Mouse (Mus musculus) intestine, embryonic 16.5 days (tissue): ENCODE data around the gene Ifrd2. TPM values are rescaled to one million over a fixed set of nuclear protein-coding genes. Genes with fewer than 3 reads are reported as not detected.

Experiments used
- ATAC-seq: fragments of 200-750 bp; cut with Nextera tagmentation; 2 replicates; pipeline ENCODE4 v1.8.0; 2017; ENCODE audit warnings: moderate TSS enrichment, moderate library complexity
- H3K27ac ChIP-seq: fragments of 300-500 bp; sonication (generic); 2 replicates; pipeline ENCODE4 v1.5.1; 2014; ENCODE audit warnings: mild to moderate bottlenecking, low read length
- H3K27me3 ChIP-seq: fragments of 300-500 bp; sonication (generic); replicated peaks from 2 replicates; pipeline ENCODE4 v1.6.1; 2014; ENCODE audit warnings: low read length, control low read depth, mixed read lengths; ENCODE audit not compliant: control insufficient read depth, insufficient read depth
- H3K36me3 ChIP-seq: fragments of 300-500 bp; sonication (generic); 2 replicates; pipeline ENCODE4 v1.6.1; 2014; ENCODE audit warnings: low read length, control low read depth; ENCODE audit not compliant: control insufficient read depth, insufficient read depth
- H3K4me1 ChIP-seq: fragments of 300-500 bp; sonication (generic); 2 replicates; pipeline ENCODE4 v1.6.1; 2014; ENCODE audit warnings: low read length, control low read depth, mixed read lengths; ENCODE audit not compliant: control insufficient read depth, insufficient read depth
- H3K4me2 ChIP-seq: fragments of 300-500 bp; sonication (generic); 2 replicates; pipeline ENCODE4 v1.6.1; 2014; ENCODE audit warnings: low read depth, low read length, control low read depth
- H3K4me3 ChIP-seq: fragments of 300-500 bp; sonication (generic); 2 replicates; pipeline ENCODE4 v1.5.1; 2014; ENCODE audit warnings: mild to moderate bottlenecking, low read length
- H3K9ac ChIP-seq: fragments of 300-500 bp; sonication (generic); 2 replicates; pipeline ENCODE4 v1.6.1; 2014; ENCODE audit warnings: low read depth, low read length
- H3K9me3 ChIP-seq: fragments of 300-500 bp; sonication (generic); 2 replicates; pipeline ENCODE4 v1.6.1; 2016; ENCODE audit warnings: low read length, control low read depth; ENCODE audit not compliant: control insufficient read depth
- WGBS: fragments of 180-500 bp; shearing (Covaris S2); extraction: QIAGEN DNeasy Blood & Tissue Kit; methylation state at CpG from one replicate; pipeline ENCODE4 v1.1.7; 2014; 5-methylcytosine and 5-hydroxymethylcytosine counted together
- polyA plus RNA-seq: library from polyadenylated mRNA; unstranded; fragments of >200 nt; fragmentation: Nextera tagmentation; extraction: Ambion mirVana; gene quantifications from 2 replicates; pipeline ENCODE4 v1.2.1, GENCODE M21; 2015

The Ifrd2 gene
- polyA plus RNA-seq, 1 experiment from 2014 or later = 89.6 TPM

DNA sequence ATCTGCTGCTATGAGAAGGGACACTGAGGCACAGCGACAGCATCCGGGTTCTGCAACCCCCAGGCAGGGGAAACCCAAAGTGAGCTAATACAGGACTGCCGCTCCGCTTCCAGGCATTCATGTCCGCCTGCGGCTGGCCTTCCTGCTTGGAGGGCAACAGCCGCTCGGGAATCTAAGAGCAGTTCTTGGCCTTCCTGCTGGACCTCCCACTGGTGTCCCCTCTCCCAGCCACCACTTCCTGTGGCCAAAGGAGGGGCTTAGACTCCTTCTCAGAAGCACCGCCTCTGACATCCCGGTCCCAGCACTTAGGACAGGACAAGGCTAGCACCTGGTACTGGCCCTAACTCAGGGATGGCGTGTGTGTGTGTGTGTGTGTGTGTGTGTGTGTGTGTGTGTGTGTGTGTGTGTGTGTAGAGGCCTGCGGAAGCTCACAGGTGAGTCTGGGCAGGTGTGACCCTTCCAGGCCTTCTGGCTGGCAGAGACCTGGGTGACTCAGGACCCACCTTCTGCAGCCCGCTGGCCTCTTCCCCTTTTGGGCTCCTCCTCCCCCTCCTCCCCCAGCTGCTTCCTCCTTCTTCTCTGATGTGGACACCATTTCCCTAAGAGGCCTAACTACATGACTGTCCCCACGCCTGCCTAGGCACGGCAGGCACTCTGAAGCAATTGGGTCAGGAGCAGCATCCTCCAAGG is 41.4 kb downstream of the Ifrd2 start:
- Histone ChIP-seq H3K4me3 (no peak overlapping the region), H3K4me1 (peaks cover 85% of the 10 kb centered on the region), H3K9ac (peak overlapping the region; percentile 57; the same call in 1 of the 2 replicates), H3K9me3 (no peaks in the 10 kb centered on the region), H3K36me3 (peaks cover 8% of the 10 kb centered on the region; the same call in 1 of the 2 replicates), H3K27me3 (no peaks in the 10 kb centered on the region), H3K27ac (peak overlapping the region; percentile 84), H3K4me2 (peak overlapping the region; percentile 39)
- ATAC-seq = peak; percentile 11; the same call in 1 of the 2 replicates
- 48% methylated on average over 14 of the region's 15 CpGs for WGBS

DNA sequence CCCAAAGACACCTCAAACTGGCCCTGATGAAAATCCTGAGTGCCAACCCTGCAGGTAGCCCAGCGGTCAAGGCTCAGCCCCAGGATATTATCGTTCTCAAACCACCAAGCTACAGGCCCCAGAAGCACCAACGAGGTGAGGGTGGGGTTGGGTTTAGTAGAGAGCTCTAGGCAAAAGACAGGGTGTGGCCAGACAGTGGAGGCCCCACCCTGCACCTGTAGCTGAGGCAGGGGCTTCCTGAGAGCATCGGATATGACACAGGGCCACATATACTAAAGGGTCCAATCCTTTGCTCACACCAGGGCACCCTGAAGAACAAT is 41.9 kb downstream of the Ifrd2 start:
- Histone ChIP-seq H3K4me1 (peaks cover 83% of the 10 kb centered on the region), H3K27ac (peak overlapping the region; percentile 84), H3K9me3 (no peaks in the 10 kb centered on the region), H3K9ac (0 out of 2 replicates have a peak overlapping the region, but pooled peaks have one; percentile 57), H3K36me3 (peaks cover 8% of the 10 kb centered on the region; the same call in 1 of the 2 replicates), H3K27me3 (no peaks in the 10 kb centered on the region), H3K4me3 (no peak overlapping the region), H3K4me2 (peak overlapping the region; percentile 39)
- ATAC-seq = no peak
- 19% methylated on average over 4 of the region's 4 CpGs for WGBS

DNA sequence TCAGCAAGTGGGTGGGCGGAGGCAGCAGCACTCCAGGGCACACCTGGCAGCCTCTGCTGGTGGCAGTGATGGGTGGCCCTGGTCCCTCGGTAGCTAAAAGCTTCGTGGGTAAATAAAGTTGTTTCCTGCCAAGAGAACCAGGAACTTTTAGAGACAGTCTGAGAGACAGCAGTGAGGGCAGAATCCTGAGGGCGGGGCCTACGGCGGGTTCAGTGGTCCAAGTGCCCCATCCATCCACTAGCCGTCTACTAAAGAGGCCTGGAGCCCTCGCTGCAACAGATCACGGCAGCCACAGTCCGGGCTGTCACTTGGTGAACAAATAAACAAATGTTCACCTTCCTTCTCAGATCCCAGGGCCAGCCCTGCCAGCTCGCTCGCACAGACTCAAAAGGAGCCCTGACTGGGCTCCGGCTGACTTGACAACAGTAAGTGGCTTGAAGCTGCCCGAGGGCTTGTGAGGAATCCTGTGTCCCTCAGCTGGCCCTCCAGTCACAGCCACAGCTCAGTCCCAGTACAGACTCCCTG is 42.5 kb downstream of the Ifrd2 start:
- 26% methylated on average over 14 of the region's 14 CpGs for WGBS

DNA sequence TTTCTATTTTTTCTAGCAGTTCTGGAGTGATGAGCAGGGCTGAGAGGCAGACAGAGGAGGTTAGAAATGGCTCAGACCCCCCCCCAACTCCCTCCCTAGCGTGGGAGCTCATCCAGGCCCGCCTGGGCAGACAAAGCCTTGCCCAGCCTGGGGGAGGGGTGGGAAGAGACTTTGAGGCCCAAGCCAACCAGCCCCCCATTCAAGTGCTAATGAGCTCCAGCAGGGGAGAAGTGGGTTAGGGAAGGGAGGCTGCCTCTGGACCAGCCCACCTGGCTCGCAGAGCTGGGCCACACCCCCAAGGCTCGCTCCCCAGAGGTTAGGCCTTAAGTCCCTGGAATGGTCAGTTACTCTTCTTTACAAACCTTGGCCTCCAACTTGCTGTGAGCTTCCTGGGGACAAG is 43.1 kb downstream of the Ifrd2 start:
- peaks cover 71% of the 10 kb centered on the region for H3K4me1 ChIP-seq
- peak overlapping the region; percentile 34; the same call in 1 of the 2 replicates for H3K4me2 ChIP-seq
- H3K27me3 ChIP-seq = no peaks in the 10 kb centered on the region
- peak overlapping the region; percentile 57 for H3K9ac ChIP-seq
- 19% methylated on average over 4 of the region's 4 CpGs for WGBS
- 0 out of 2 replicates have a peak, but pooled peaks cover 1% of the 10 kb centered on the region for H3K36me3 ChIP-seq
- H3K27ac ChIP-seq = peak overlapping the region; percentile 84
- H3K4me3 ChIP-seq = no peak overlapping the region
- no peaks in the 10 kb centered on the region for H3K9me3 ChIP-seq
- no peak for ATAC-seq

More for the DNA sequence above, 42.5 kb downstream of the Ifrd2 start:
- Histone ChIP-seq H3K4me2 (peak overlapping the region; percentile 34), H3K4me3 (no peak overlapping the region), H3K9me3 (no peaks in the 10 kb centered on the region), H3K27me3 (no peaks in the 10 kb centered on the region), H3K36me3 (peaks cover 7% of the 10 kb centered on the region; the same call in 1 of the 2 replicates), H3K4me1 (peaks cover 77% of the 10 kb centered on the region), H3K27ac (peak overlapping the region; percentile 84), H3K9ac (peak overlapping the region; percentile 57)
- no peak for ATAC-seq

DNA sequence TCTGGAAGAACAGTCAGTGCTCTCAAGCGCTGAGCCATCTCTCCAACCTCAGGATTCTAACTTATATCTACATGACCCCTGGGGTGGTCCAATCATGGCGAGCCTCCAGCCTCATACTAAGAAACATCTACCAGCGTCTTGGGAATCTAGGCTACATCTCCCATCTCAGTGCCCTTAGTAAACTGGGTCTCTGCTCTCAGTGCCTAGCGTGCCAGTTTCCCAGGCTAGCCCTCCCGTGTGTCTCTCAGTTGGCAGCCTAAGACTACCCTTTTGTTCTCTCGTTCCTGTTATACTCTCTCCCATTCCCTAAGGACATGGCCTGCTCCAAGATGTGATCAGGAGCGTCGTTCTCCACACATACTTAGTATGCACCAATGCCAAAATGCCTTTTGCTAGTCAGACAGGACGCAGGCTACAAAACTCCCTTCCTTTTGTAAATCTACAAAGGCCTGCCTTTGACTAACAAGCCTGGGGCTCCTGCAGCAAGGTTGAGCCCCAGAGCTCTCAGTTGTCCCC is 43.9 kb downstream of the Ifrd2 start:
- Histone ChIP-seq H3K4me2 (no peak overlapping the region), H3K27me3 (no peaks in the 10 kb centered on the region), H3K4me3 (no peak overlapping the region), H3K27ac (peak overlapping the region; percentile 84; the same call in 1 of the 2 replicates), H3K9ac (peak overlapping the region; percentile 90; the same call in 1 of the 2 replicates), H3K36me3 (no peaks in the 10 kb centered on the region), H3K4me1 (peaks cover 72% of the 10 kb centered on the region), H3K9me3 (no peaks in the 10 kb centered on the region)
- ATAC-seq = no peak
- 67% methylated on average over 9 of the region's 9 CpGs for WGBS

DNA sequence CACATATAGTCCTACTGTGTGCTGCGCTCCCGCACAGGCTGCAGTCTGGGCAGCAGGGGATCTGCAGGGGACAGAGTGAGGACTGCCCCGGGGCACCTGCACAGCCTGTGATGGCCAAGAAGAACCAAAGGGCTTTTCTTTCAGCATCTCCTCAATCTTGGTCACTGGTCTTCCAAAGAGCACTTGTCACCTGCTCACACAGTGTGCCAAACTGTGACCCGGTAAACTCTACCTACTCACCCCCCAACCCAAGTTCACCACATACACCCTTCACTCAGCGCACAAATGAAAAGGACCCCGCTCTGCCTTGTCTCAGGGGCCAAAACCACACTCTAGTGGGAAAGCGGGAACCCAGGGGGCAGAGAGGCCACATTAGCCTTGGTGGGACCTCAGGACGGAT is 44.4 kb downstream of the Ifrd2 start:
- Histone ChIP-seq H3K9me3 (no peaks in the 10 kb centered on the region), H3K27me3 (no peaks in the 10 kb centered on the region), H3K27ac (0 out of 2 replicates have a peak overlapping the region, but pooled peaks have one; percentile 84), H3K4me3 (peak overlapping the region; percentile 84; the same call in 1 of the 2 replicates), H3K4me2 (no peak overlapping the region), H3K36me3 (no peaks in the 10 kb centered on the region), H3K9ac (peak overlapping the region; percentile 90), H3K4me1 (peaks cover 69% of the 10 kb centered on the region)
- no peak for ATAC-seq
- 89% methylated on average over 8 of the region's 8 CpGs for WGBS

DNA sequence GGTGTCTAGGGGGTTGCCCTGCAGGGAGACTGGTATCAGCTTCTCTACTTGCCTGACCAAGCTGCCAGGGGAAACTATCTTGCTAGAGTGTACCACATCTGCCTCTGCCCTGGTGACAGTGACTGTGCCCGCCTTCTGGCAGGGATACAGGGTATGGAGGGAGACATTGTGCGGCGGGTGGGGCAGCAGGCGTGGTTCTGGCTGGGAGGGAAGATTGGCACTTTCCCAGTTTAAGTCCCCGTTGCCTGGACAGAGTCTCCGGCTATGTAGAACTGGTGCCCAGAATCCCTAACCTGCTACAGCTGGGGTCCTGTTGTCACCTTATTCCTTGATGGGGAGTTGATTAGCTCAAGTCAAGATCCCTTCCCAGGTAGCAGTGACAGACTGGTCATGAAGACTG is 45.0 kb downstream of the Ifrd2 start:
- no peaks in the 10 kb centered on the region for H3K27me3 ChIP-seq
- H3K4me1 ChIP-seq = peaks cover 64% of the 10 kb centered on the region
- 58% methylated on average over 6 of the region's 6 CpGs for WGBS
- H3K4me3 ChIP-seq = peak overlapping the region; percentile 84
- H3K9ac ChIP-seq = peak overlapping the region; percentile 90
- H3K27ac ChIP-seq = peak overlapping the region; percentile 25
- H3K36me3 ChIP-seq = no peaks in the 10 kb centered on the region
- peak overlapping the region; percentile 97 for H3K4me2 ChIP-seq
- no peaks in the 10 kb centered on the region for H3K9me3 ChIP-seq
- no peak for ATAC-seq

DNA sequence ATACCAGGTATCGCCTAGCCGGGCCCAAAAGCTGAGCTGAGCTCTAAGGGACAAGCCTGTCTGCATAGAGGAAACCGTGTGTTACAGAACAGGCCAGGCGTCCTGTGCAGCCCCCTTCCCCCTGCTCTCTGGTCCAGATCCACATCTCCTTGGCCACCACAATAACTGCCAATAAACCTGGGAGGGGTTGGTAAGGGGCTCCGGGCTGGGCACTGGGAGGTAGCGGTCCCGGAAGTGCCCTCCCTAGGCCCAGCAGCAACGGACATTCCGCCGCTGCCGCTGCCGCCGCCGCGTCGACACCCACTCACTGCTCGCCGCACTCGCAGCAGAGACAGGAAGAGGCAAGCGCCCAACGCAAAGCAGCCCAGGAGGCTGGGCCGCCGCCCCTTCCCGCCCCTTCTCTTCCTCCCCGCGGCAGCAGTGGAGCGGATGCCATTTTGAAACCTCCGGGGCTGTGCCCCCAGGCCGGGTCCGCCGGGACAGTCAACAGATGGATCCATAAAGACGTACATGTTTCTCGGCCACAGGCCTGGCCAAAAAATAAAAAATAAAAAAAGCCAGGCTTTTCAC is 45.7 kb downstream of the Ifrd2 start:
- peak overlapping the region; percentile 84 for H3K4me3 ChIP-seq
- peak overlapping the region; percentile 97 for H3K4me2 ChIP-seq
- H3K9me3 ChIP-seq = no peaks in the 10 kb centered on the region
- peak overlapping the region; percentile 91 for H3K27ac ChIP-seq
- no peaks in the 10 kb centered on the region for H3K36me3 ChIP-seq
- WGBS = 1% methylated on average over 33 of the region's 33 CpGs
- peaks cover 57% of the 10 kb centered on the region for H3K4me1 ChIP-seq
- ATAC-seq = peak; percentile 47
- no peaks in the 10 kb centered on the region for H3K27me3 ChIP-seq
- H3K9ac ChIP-seq = peak overlapping the region; percentile 90

DNA sequence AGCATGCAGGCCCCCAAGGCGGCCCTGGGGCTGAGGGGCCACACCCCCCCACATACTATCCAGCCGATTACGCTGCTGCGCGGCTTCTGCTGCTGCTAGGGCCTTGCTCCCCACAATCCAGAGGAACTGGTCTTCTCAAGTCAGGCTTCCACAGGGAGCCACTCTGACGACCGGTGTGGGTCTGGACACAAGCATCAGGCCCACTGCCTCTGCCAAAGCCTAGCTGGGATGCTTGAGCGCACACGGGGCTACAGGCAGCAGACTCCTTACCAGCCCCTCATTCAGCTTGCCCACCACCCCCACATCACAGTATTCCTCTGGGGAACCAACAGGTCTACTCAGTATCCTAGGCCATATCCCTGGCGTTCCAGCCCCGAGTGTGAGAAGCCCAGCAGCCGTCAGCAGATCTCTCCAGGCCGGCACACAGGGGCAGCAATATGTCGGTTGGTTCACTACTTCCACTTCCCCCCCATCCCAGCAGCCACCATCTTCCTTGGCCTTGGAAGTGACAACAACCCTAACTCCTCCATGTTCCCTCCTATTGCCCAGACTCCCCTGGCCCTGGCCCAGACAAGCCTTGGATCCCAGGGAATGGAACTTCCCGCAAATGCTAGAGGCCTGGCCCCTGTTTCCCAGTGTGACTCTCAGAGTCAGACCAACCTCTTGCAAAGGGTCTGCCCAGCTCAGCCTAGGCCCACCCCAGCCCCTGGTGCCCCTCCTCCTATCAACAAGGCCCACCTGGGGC is 46.4 kb downstream of the Ifrd2 start:
- peak overlapping the region; percentile 84 for H3K4me3 ChIP-seq
- 3% methylated on average over 15 of the region's 15 CpGs for WGBS
- H3K27me3 ChIP-seq = no peaks in the 10 kb centered on the region
- H3K4me1 ChIP-seq = peaks cover 50% of the 10 kb centered on the region
- H3K27ac ChIP-seq = peak overlapping the region; percentile 91
- H3K9me3 ChIP-seq = no peaks in the 10 kb centered on the region
- H3K9ac ChIP-seq = peak overlapping the region; percentile 90
- no peaks in the 10 kb centered on the region for H3K36me3 ChIP-seq
- 0 out of 2 replicates have a peak, but pooled peaks have one; percentile 5 for ATAC-seq
- peak overlapping the region; percentile 97 for H3K4me2 ChIP-seq
